Mouse (Mus musculus) neural tube, embryonic 13.5 days (tissue): ENCODE measurements around the gene Gng3. TPM values are rescaled to one million over a fixed set of nuclear protein-coding genes. Genes with fewer than 3 reads are reported as not detected.

Experiments used
- ATAC-seq: fragments of 200-750 bp; cut with Nextera tagmentation; 2 replicates; pipeline ENCODE4 v1.8.0; 2017; ENCODE audit warnings: low read depth, mild to moderate bottlenecking, moderate TSS enrichment, moderate library complexity
- H3K27ac ChIP-seq: fragments of 300-500 bp; sonication (generic); replicated peaks from 2 replicates; pipeline ENCODE4 v1.5.1; 2015; ENCODE audit warnings: moderate library complexity, mild to moderate bottlenecking, inconsistent platforms
- H3K27me3 ChIP-seq: fragments of 300-500 bp; sonication (generic); 2 replicates; pipeline ENCODE4 v1.6.1; 2015; ENCODE audit warnings: mild to moderate bottlenecking, inconsistent platforms
- H3K36me3 ChIP-seq: fragments of 300-500 bp; sonication (generic); 2 replicates; pipeline ENCODE4 v1.6.1; 2015; ENCODE audit warnings: mild to moderate bottlenecking, inconsistent platforms
- H3K4me1 ChIP-seq: fragments of 300-500 bp; sonication (generic); replicated peaks from 2 replicates; pipeline ENCODE4 v1.6.1; 2015; ENCODE audit warnings: inconsistent platforms
- H3K4me2 ChIP-seq: fragments of 300-500 bp; sonication (generic); 2 replicates; pipeline ENCODE4 v1.6.1; 2015; ENCODE audit warnings: inconsistent platforms, mild to moderate bottlenecking, moderate library complexity
- H3K4me3 ChIP-seq: fragments of 300-500 bp; sonication (generic); 2 replicates; pipeline ENCODE4 v1.5.1; 2015; ENCODE audit warnings: mild to moderate bottlenecking, inconsistent platforms
- H3K9ac ChIP-seq: fragments of 300-500 bp; sonication (generic); 2 replicates; pipeline ENCODE4 v1.6.1; 2015; ENCODE audit warnings: moderate library complexity, mild to moderate bottlenecking, inconsistent platforms
- H3K9me3 ChIP-seq: fragments of 300-500 bp; sonication (generic); 2 replicates; pipeline ENCODE4 v1.6.1; 2016; ENCODE audit warnings: inconsistent platforms
- WGBS: fragments of 180-500 bp; shearing (Covaris S2); methylation state at CpG from one replicate; pipeline ENCODE4 v1.1.7; 2015; 5-methylcytosine and 5-hydroxymethylcytosine counted together
- microRNA-seq: library from miRNA; unstranded; fragments of <30 nt; microRNA quantifications from one replicate; pipeline ENCODE4, GENCODE M21; 2016
- polyA plus RNA-seq: library from polyadenylated mRNA; unstranded; fragments of >200 nt; fragmentation: Nextera tagmentation; extraction: Ambion mirVana; gene quantifications from 2 replicates; pipeline ENCODE4 v1.2.1, GENCODE M21; 2015

Gene Gng3
- polyA plus RNA-seq, 1 experiment from 2014 or later, result 393 TPM

- Histone ChIP-seq H3K27me3 (no peaks in the 10 kb centered on the region), H3K9ac (peak within 1 kb of the TSS; percentile 84), H3K9me3 (no peaks in the 10 kb centered on the region), H3K4me3 (peak within 1 kb of the TSS; percentile 80), H3K4me2 (peak within 1 kb of the TSS; percentile 94), H3K4me1 (peaks cover 30% of the 10 kb centered on the region), H3K36me3 (peaks cover 27% of the 10 kb centered on the region), H3K27ac (peak within 1 kb of the TSS; percentile 71)
- ATAC-seq, result peak; percentile 70
- 1% methylated on average over 25 of the region's 25 CpGs for WGBS
Observed at GRCm38 (mm10) chr19:8798264-8798946, 40.6 kb downstream of the Gng3 start, which contains the start of gene Polr2g. TSS of gene Polr2g (minus strand) at chr19:8798577.

GRCm38 (mm10) chr19:8790171-8790570, 48.8 kb downstream of the Gng3 start:
- Histone ChIP-seq H3K27me3 (no peaks in the 10 kb centered on the region), H3K36me3 (peaks cover 37% of the 10 kb centered on the region), H3K9me3 (no peaks in the 10 kb centered on the region), H3K9ac (no peak overlapping the region), H3K4me1 (peaks cover 21% of the 10 kb centered on the region), H3K4me3 (no peak overlapping the region), H3K27ac (no peak overlapping the region), H3K4me2 (no peak overlapping the region)
- ATAC-seq, result no peak
- 81% methylated on average over 7 of the region's 7 CpGs for WGBS

- H3K4me2 ChIP-seq, result no peak overlapping the region
- H3K4me1 ChIP-seq, result peaks cover 22% of the 10 kb centered on the region
- no peaks in the 10 kb centered on the region for H3K9me3 ChIP-seq
- whole genome bisulfite sequencing, result 62% methylated on average over 1 of the region's 1 CpGs
- H3K9ac ChIP-seq, result peak overlapping the region; percentile 38; the same call in 1 of the 2 replicates
- no peaks in the 10 kb centered on the region for H3K27me3 ChIP-seq
- H3K4me3 ChIP-seq, result no peak overlapping the region
- H3K36me3 ChIP-seq, result peaks cover 27% of the 10 kb centered on the region
- H3K27ac ChIP-seq, result 0 out of 2 replicates have a peak overlapping the region, but pooled peaks have one; percentile 19
- ATAC-seq, result no peak
Observed at GRCm38 (mm10) chr19:8789171-8789570, 49.8 kb downstream of the Gng3 start.

GRCm38 (mm10) chr19:8788521-8788920, 50.5 kb downstream of the Gng3 start:
- Histone ChIP-seq H3K9me3 (no peaks in the 10 kb centered on the region), H3K4me1 (peaks cover 22% of the 10 kb centered on the region), H3K27me3 (no peaks in the 10 kb centered on the region), H3K4me2 (no peak overlapping the region), H3K36me3 (peaks cover 26% of the 10 kb centered on the region), H3K9ac (peak overlapping the region; percentile 38; the same call in 1 of the 2 replicates), H3K27ac (0 out of 2 replicates have a peak overlapping the region, but pooled peaks have one; percentile 19), H3K4me3 (no peak overlapping the region)
- WGBS, result 23% methylated on average over 3 of the region's 3 CpGs
- ATAC-seq, result no peak

Small RNA genes within 50 kb of the gene (microRNA-seq; reads per million reads assigned to microRNA genes)
- not detected for gene Mir5136

Other genes with a start within 250 kb of the Gng3 start
- 3.4 and 3.8 TPM in 2 replicates for gene Slc22a8, start 247.9 kb downstream of the Gng3 start, polyA plus RNA-seq
- 2.0 and 2.1 TPM in 2 replicates for gene Slc22a6, start 221.2 kb downstream of the Gng3 start, polyA plus RNA-seq
- 0.18 and 0.32 TPM in 2 replicates for gene Chrm1, start 175.4 kb downstream of the Gng3 start, polyA plus RNA-seq
- gene Slc3a2, start 115.8 kb downstream of the Gng3 start, polyA plus RNA-seq, result 149 and 155 TPM in 2 replicates
- 84.4 and 87.8 TPM in 2 replicates for gene Wdr74, start 103.4 kb downstream of the Gng3 start, polyA plus RNA-seq
- 1.6 and 2.4 TPM in 2 replicates for gene 1700092M07Rik, start 98.5 kb downstream of the Gng3 start, polyA plus RNA-seq
- 124 and 127 TPM in 2 replicates for gene Stx5a, start 97.8 kb downstream of the Gng3 start, polyA plus RNA-seq
- 161 and 192 TPM in 2 replicates for gene Nxf1, start 82.1 kb downstream of the Gng3 start, polyA plus RNA-seq
- 219 and 253 TPM in 2 replicates for gene Tmem223, start 68.2 kb downstream of the Gng3 start, polyA plus RNA-seq
- 39.3 and 41.9 TPM in 2 replicates for gene Tmem179b, start 64.7 kb downstream of the Gng3 start, polyA plus RNA-seq
- gene Taf6l, start 52.8 kb downstream of the Gng3 start, polyA plus RNA-seq, result 22.9 and 25.9 TPM in 2 replicates
- gene Polr2g, start 40.6 kb downstream of the Gng3 start, polyA plus RNA-seq, result 167 and 168 TPM in 2 replicates
- gene Zbtb3, start 36.6 kb downstream of the Gng3 start, polyA plus RNA-seq, result 8.2 and 8.6 TPM in 2 replicates
- 47.6 and 59.0 TPM in 2 replicates for gene Ttc9c, start 19.9 kb downstream of the Gng3 start, polyA plus RNA-seq
- gene Hnrnpul2, start 19.2 kb downstream of the Gng3 start, polyA plus RNA-seq, result 5.3 and 6.0 TPM in 2 replicates
- gene AC129217.1, start 9.4 kb downstream of the Gng3 start, polyA plus RNA-seq, result not detected in 2 replicates
- gene Bscl2, start 1.7 kb downstream of the Gng3 start, polyA plus RNA-seq, result 82.5 and 84.2 TPM in 2 replicates
- gene Lrrn4cl, start 11.6 kb upstream of the Gng3 start, polyA plus RNA-seq, result 0.96 and 1.4 TPM in 2 replicates
- gene Ubxn1, start 32.3 kb upstream of the Gng3 start, polyA plus RNA-seq, result 166 and 171 TPM in 2 replicates
- 69.0 and 73.5 TPM in 2 replicates for gene Uqcc3, start 41.7 kb upstream of the Gng3 start, polyA plus RNA-seq
- 41.1 and 56.4 TPM in 2 replicates for gene Lbhd1, start 44.5 kb upstream of the Gng3 start, polyA plus RNA-seq
- gene Gm49403, start 44.7 kb upstream of the Gng3 start, polyA plus RNA-seq, result not detected in 2 replicates
- 55.6 and 58.8 TPM in 2 replicates for gene 1810009A15Rik, start 49.7 kb upstream of the Gng3 start, polyA plus RNA-seq
- 0.27 TPM in 1 of 2 replicates, not detected in the other for gene Gm49416, start 49.7 kb upstream of the Gng3 start, polyA plus RNA-seq
- 31.7 and 36.2 TPM in 2 replicates for gene Ints5, start 53.8 kb upstream of the Gng3 start, polyA plus RNA-seq
- gene Ganab, start 58.9 kb upstream of the Gng3 start, polyA plus RNA-seq, result 89.4 and 101 TPM in 2 replicates
- 86.9 and 88.7 TPM in 2 replicates for gene B3gat3, start 81.2 kb upstream of the Gng3 start, polyA plus RNA-seq
- 1.6 and 2.8 TPM in 2 replicates for gene Rom1, start 90.2 kb upstream of the Gng3 start, polyA plus RNA-seq
- 11.8 and 12.2 TPM in 2 replicates for gene Eml3, start 90.4 kb upstream of the Gng3 start, polyA plus RNA-seq
- gene Mta2, start 102.7 kb upstream of the Gng3 start, polyA plus RNA-seq, result 126 and 141 TPM in 2 replicates
- 29.2 and 30.1 TPM in 2 replicates for gene Tut1, start 114.7 kb upstream of the Gng3 start, polyA plus RNA-seq
- gene Eef1g, start 127.8 kb upstream of the Gng3 start, polyA plus RNA-seq, result 323 and 328 TPM in 2 replicates
- gene Ahnak, start 150.1 kb upstream of the Gng3 start, polyA plus RNA-seq, result 4.8 and 4.9 TPM in 2 replicates
- gene Scgb1a1, start 248.8 kb upstream of the Gng3 start, polyA plus RNA-seq, result not detected in 2 replicates